Mouse (Mus musculus): Measurements from ENCODE around the gene Srd5a1.
"Not testable (repeated sequence)": the region's sequence is repeated elsewhere in the genome, so short reads cannot be mapped to it uniquely, and the experiment has no call there.

The Srd5a1 gene

GRCm38 (mm10) chr13:69624510-69624909 is 13.3 kb upstream of the Srd5a1 start:
- no peak for DNase-seq (ENCODE audit: low read depth, low spot score)

GRCm38 (mm10) chr13:69623843-69624242 is 12.6 kb upstream of the Srd5a1 start:
- DNase-seq (ENCODE audit: low read depth, low spot score), result peak; percentile 12

- DNase-seq (ENCODE audit: low read depth, low spot score), result no peak
These were observed 5.5 kb upstream of the Srd5a1 start for GRCm38 (mm10) chr13:69616716-69617115.

- no peak for DNase-seq (ENCODE audit: low read depth, low spot score)
These were observed 918 bp upstream of the Srd5a1 start for GRCm38 (mm10) chr13:69612175-69612544.

GRCm38 (mm10) chr13:69610751-69611397 is 368 bp downstream of the Srd5a1 start:
- peak; percentile 16 for DNase-seq (ENCODE audit: low read depth, low spot score)

GRCm38 (mm10) chr13:69608734-69609133 is 2.5 kb downstream of the Srd5a1 start:
- no peak for DNase-seq (ENCODE audit: low read depth, low spot score)

- no peak for DNase-seq (ENCODE audit: low read depth, low spot score)
These were observed 6.6 kb downstream of the Srd5a1 start for GRCm38 (mm10) chr13:69604670-69605069.

- DNase-seq (ENCODE audit: low read depth, low spot score), result no peak
These were observed 9.9 kb downstream of the Srd5a1 start for GRCm38 (mm10) chr13:69601321-69601720.

- not testable (repeated sequence) for DNase-seq (ENCODE audit: low read depth, low spot score)
These were observed 10.4 kb downstream of the Srd5a1 start for GRCm38 (mm10) chr13:69600863-69601262.

- DNase-seq (ENCODE audit: low read depth, low spot score), result no peak
These were observed 12.4 kb downstream of the Srd5a1 start for GRCm38 (mm10) chr13:69598867-69599266.

GRCm38 (mm10) chr13:69596515-69596914 is 14.7 kb downstream of the Srd5a1 start:
- DNase-seq (ENCODE audit: low read depth, low spot score), result no peak

GRCm38 (mm10) chr13:69595911-69596310 is 15.3 kb downstream of the Srd5a1 start:
- no peak for DNase-seq (ENCODE audit: low read depth, low spot score)

- DNase-seq (ENCODE audit: low read depth, low spot score), result no peak
These were observed 16.5 kb downstream of the Srd5a1 start for GRCm38 (mm10) chr13:69594577-69595256.

- no peak for DNase-seq (ENCODE audit: low read depth, low spot score)
These were observed 17.8 kb downstream of the Srd5a1 start for GRCm38 (mm10) chr13:69593453-69593852.

GRCm38 (mm10) chr13:69592226-69592625 is 19.0 kb downstream of the Srd5a1 start:
- DNase-seq (ENCODE audit: low read depth, low spot score), result peak; percentile 39

GRCm38 (mm10) chr13:69591338-69591737 is 19.9 kb downstream of the Srd5a1 start:
- no peak for DNase-seq (ENCODE audit: low read depth, low spot score)

GRCm38 (mm10) chr13:69588263-69588662 is 23.0 kb downstream of the Srd5a1 start:
- no peak for DNase-seq (ENCODE audit: low read depth, low spot score)

- no peak for DNase-seq (ENCODE audit: low read depth, low spot score)
These were observed 23.4 kb downstream of the Srd5a1 start for GRCm38 (mm10) chr13:69587849-69588248.

- DNase-seq (ENCODE audit: low read depth, low spot score), result no peak
These were observed 24.9 kb downstream of the Srd5a1 start for GRCm38 (mm10) chr13:69586337-69586736.

GRCm38 (mm10) chr13:69585828-69586227 is 25.4 kb downstream of the Srd5a1 start:
- DNase-seq (ENCODE audit: low read depth, low spot score), result no peak

- no peak for DNase-seq (ENCODE audit: low read depth, low spot score)
These were observed 27.7 kb downstream of the Srd5a1 start for GRCm38 (mm10) chr13:69583591-69583990.

GRCm38 (mm10) chr13:69582411-69582810 is 28.8 kb downstream of the Srd5a1 start:
- no peak for DNase-seq (ENCODE audit: low read depth, low spot score)

- DNase-seq (ENCODE audit: low read depth, low spot score), result no peak
These were observed 33.9 kb downstream of the Srd5a1 start for GRCm38 (mm10) chr13:69577181-69577834.
